Mouse (Mus musculus) thymus, postnatal 0 days (tissue): Measurements from ENCODE around the gene Tubg1. TPM values are rescaled to one million over a fixed set of nuclear protein-coding genes. Genes with fewer than 3 reads are reported as not detected.

Source experiments
- DNase-seq: peaks from one replicate; pipeline ENCODE4 v3.0.0-alpha.2; 2015; ENCODE audit warnings: low spot score
- polyA plus RNA-seq: library from polyadenylated mRNA; unstranded; fragments of >200 nt; fragmentation: Nextera tagmentation; extraction: Ambion mirVana; gene quantifications from 2 replicates; pipeline ENCODE4 v1.2.1, GENCODE M21; 2015

Gene Tubg1
- polyA plus RNA-seq = 73.0 and 80.2 TPM in 2 replicates

DNA sequence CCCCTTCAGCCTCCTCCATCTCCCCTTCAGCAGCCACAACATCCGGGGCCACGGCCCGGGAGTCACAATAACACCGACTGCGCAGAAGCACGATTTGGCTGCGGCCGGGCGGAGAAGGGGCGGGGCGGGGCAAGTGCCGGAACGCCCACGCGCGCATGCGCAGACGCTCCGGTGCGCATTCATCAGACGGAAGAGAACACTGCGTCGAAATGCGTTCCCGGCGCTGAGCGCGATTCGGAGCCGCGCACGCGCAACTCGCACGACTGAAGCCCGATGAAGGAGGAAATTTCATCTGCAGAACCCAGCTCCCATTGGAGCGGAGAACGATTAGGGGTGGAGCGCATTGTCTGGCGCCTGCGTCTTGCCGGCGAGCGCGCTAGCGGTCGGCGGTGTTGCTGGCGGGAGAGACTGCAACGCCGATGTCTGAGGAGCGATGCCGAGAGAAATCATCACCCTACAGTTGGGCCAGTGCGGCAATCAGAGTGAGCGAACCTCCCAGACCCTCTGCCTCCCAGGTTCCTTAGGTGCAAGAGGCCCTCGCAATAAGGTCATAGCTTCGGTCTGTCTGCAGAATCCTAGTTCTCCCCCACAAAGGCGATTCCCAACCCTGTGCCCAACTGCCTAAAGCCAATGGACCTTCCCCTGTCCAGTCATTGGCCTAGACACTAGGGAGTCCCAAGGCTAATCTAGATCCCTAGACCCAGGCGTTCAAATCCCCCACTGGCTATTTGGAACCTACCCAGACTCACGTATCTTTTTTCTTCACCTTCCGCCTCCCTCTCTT, at the start of gene Tubg1, which contains the start of gene Retreg3:
Tubg1 (plus strand) TSS at position 178 of the 784 bp plus-strand sequence.
Retreg3 (minus strand) TSS at position 133 of the 784 bp plus-strand sequence.
- DNase-seq = peak; percentile 100

DNA sequence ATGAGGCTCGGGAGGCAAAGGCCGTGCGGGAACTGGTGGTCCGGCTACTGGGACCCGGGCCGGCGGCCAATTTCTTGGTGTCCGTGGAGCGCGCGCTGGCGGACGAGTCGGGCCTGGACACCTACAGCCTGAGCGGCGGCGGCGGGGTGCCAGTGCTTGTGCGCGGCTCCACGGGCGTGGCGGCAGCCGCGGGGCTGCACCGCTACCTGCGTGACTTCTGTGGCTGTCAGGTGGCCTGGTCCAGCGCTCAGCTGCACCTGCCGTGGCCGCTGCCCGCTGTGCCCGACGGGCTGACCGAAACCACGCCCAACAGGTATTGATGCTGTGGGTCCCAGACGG, 49.6 kb upstream of the Tubg1 start:
- no peak for DNase-seq

GRCm38 (mm10) chr11:101070987-101071386, 48.8 kb upstream of the Tubg1 start:
- no peak for DNase-seq

DNA sequence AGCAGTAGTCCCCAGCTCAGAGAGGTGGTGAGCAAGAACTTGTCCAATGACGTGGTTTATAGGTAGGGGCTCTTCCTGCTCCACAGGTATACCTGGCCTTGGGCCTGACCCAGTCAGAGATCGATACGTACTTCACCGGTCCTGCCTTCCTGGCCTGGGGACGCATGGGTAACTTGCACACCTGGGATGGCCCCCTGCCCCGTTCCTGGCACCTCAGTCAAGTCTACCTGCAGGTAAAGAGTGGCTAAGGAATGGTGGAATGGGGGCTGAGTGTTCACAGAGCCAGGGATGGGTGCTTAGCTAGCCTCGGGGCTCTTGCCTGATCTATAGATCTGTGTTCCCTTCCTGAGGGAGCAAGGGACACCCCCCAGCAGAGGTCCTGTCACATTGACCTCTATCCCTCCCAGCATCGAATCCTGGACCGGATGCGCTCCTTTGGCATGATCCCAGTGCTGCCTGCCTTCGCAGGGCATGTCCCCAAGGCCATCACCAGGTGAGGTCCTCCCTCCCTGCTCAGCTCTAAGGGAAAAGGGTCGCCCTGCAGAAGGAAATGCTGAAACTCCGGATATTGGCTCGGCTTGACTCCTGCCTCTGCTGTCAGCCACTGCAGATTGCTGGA, 47.8 kb upstream of the Tubg1 start:
- no peak for DNase-seq

DNA sequence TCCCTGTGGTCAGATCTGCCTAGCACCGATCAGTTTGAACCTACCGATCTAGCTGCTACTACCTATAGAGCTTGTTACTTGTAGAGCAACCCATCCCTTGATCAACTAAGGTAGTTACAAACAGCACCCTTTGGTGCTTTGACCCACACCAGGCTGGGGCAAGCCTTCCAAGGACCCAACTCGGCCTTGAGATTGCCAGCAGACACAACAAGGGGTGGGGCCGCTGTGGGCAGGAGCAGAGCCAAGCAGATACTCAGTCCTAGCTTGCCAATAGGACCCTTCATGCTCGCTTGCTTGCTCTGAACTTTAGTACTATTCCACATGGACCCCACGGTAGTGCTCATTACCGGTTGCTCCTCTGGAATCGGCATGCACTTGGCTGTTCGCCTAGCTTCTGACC, 41.6 kb upstream of the Tubg1 start, which contains the start of gene Hsd17b1:
Hsd17b1 (plus strand) TSS at position 291 of the 400 bp plus-strand sequence.
- DNase-seq = no peak

- DNase-seq = peak; percentile 35
These were observed 40.0 kb upstream of the Tubg1 start for GRCm38 (mm10) chr11:101079746-101080145.

DNA sequence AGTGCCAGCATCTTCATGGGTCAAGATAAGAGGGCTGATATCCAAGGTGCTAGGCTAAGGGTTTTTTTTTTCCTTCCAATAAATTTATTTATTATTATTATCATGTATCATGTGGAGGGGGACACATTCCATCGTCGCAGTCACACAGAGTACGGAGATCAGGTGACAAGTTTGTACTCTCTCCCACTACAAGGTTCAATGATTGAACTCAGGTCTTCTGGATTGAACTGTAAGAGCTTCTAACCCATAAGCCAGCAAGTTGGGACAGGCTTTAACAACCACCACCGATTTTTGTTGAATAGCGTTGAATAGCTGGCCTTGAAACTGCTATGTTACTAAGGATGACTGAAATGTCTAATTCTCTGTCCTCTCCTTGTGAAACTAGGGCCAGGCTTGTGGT, 39.3 kb upstream of the Tubg1 start:
- no peak for DNase-seq

- DNase-seq = no peak
These were observed 38.1 kb upstream of the Tubg1 start for GRCm38 (mm10) chr11:101081659-101082058.

DNA sequence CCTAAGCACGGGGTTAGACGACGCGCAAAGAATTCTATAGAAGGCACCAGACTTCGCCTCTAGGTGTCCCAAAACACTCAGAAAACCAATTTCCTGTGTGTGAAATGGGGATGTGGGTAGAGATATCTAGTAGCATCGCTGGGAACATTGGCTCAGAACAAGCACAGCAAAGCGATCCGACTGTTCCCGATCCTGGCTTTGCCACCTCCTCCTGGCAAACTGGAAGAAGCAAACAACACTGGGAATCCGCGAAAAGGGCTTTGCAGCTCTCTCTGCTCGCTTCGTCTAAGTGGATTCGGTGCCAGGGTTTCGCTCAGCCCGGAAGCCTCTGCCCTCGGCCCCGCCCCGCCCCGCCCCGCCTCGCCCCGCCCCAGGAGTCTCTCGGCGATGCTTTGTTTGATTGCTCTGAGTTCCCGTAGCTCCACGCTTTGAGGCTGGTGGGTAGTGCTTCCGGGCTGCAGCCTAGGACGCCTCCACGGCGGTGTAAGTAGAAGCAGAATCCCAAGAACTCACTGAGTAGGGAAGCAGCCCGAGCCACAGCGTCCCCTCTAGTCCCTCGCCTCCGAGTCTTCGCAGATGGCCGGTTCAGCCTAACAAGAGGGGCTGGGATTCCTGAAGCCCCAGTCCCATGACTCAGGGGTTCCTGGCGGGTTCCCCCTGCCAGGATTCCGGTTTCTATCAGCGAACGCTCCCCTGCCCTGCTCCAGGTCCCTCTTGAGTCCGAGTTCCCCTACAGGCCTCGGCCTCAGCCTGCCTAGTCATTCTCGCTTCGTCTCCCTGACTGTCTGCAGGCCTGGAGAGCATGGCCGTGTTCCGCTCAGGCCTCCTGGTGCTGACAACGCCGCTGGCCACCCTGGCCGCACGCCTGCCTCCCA, 37.3 kb upstream of the Tubg1 start, which contains the start of gene Coasy:
Coasy (plus strand) TSS at position 358 of the 875 bp plus-strand sequence.
- DNase-seq = peak; percentile 91

- DNase-seq = no peak
These were observed 36.5 kb upstream of the Tubg1 start for GRCm38 (mm10) chr11:101083083-101083697.

- no peak for DNase-seq
These were observed 35.5 kb upstream of the Tubg1 start for GRCm38 (mm10) chr11:101084246-101084645.

DNA sequence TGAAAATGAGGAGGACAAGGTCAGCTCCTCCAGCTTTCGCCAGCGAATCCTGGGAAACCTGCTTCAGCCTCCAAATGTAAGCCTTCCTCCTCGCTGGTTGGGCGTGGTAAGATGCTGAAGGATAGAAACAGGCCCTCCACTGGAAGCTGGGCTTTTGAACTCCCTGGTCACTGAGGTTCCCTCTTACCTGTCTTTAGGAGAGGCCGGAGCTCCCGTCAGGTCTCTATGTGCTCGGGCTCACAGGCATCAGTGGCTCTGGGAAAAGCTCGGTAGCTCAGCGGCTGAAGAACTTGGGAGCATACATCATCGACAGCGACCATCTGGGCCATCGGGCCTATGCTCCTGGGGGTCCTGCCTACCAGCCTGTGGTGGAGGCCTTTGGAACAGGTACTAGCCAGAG, 34.9 kb upstream of the Tubg1 start:
- no peak for DNase-seq

GRCm38 (mm10) chr11:101085617-101086322, 34.0 kb upstream of the Tubg1 start:
- DNase-seq = no peak

GRCm38 (mm10) chr11:101086323-101086674, 33.4 kb upstream of the Tubg1 start:
- DNase-seq = no peak

- DNase-seq = peak; percentile 91
These were observed 32.7 kb upstream of the Tubg1 start, which contains the start of gene Mlx for GRCm38 (mm10) chr11:101086756-101087681. TSS of gene Mlx (plus strand) at chr11:101087277.

DNA sequence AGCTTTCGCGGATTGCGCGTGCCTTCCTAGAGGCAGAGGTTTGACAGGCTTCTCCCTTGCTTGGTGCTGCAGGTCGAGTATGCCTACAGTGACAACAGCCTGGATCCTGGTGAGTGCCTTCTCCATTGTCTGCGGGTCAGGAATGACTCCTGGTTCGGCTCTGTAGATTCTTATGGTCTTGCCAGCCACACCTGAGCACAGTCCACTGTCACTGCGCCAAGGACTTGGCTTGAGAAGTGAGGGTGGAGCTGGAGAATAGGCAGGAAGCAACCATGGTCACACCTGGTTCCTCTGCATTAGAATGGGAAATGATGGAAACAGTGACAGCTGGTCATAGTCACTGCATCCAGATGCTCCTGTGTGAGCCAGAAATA, 32.1 kb upstream of the Tubg1 start:
- DNase-seq = no peak

GRCm38 (mm10) chr11:101089931-101090330, 29.8 kb upstream of the Tubg1 start:
- no peak for DNase-seq

- DNase-seq = no peak
These were observed 24.8 kb upstream of the Tubg1 start for GRCm38 (mm10) chr11:101094930-101095313.

- DNase-seq = peak; percentile 92
These were observed 24.3 kb upstream of the Tubg1 start, which contains the start of gene Psmc3ip for GRCm38 (mm10) chr11:101095314-101096024. TSS of gene Psmc3ip (minus strand) at chr11:101095436.
